Mouse (Mus musculus) embryo, embryonic 9.5 days (tissue): ENCODE measurements at regions not wholly inside any gene's neighbourhood (a gene's known extent, or its start where the extent isn't known, plus 50 kb on each side); places are given as distances from the start of the nearest gene placed in this dataset.

Experiments
- DNase-seq: peaks from one replicate; pipeline ENCODE4 v3.0.0-alpha.2; 2017; ENCODE audit errors: extremely low spot score

DNA sequence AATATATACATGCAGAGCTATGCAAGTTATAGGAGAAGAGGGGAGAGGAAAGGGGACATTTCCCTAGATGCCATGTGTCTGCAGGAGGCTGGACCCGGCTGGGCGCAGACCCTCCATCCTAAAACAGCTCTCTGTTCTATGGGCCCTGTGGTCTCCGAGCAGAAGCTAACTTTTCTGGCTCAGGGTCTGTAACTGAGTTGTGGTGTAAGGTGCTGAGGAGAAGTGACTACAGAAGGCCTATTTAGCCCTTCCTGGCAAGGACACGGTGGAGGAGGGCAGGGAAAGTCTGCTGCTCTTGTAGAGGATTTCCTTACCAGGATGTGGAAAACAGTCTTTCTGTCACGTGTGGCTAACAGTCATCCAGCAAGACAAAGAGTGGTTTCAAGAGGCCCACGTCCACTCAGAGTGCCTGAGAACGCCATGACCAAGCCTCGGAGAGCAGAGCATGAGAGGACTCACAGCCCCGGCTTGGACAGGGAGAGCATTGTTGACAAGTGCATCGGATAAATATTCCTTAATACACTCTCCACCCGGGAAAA, 216.2 kb downstream of the Setd4 start:
- no peak for DNase-seq

DNA sequence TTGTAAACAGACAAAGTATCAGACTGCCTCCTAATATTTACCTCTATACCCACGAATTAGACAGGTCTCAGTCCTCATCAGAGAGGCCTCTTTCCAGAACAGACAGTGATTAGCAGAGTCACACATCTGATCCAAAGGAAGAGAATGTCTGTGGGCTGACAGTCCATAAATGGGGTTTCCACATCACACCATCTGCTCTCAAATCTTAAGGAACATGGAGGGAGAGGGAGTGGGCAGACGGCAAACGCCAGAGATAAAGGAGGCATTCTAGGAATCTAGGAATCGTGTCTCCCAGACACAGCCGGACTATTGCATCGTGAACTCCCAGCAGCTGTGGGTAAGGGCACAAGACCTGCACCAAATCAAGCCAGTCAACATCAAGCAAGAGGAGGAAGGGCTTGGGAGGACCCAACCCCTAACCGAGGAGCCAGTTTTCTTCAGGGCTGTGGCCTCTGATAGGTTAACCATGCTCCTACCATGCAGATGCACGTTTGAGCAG, 219.8 kb downstream of the Setd4 start:
- DNase-seq, result no peak

DNA sequence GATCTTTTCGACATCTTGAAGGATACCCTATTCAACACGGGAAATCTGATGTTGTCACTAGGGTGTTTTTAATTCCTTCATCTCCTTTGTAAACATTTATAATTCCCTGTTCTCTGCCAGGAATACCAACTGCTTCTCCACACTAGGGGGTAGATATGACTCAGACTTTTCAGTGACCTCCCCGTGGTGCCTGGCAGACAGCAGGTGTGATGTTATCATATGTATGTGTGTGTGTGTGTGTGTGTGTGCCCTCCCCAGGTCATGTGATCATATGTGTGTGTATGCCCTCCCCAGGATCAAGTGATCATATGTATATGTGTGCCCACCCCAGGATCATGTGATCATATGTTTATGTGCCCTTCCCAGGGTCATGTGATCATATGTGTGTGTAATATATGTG, 220.9 kb downstream of the Setd4 start:
- no peak for DNase-seq

DNA sequence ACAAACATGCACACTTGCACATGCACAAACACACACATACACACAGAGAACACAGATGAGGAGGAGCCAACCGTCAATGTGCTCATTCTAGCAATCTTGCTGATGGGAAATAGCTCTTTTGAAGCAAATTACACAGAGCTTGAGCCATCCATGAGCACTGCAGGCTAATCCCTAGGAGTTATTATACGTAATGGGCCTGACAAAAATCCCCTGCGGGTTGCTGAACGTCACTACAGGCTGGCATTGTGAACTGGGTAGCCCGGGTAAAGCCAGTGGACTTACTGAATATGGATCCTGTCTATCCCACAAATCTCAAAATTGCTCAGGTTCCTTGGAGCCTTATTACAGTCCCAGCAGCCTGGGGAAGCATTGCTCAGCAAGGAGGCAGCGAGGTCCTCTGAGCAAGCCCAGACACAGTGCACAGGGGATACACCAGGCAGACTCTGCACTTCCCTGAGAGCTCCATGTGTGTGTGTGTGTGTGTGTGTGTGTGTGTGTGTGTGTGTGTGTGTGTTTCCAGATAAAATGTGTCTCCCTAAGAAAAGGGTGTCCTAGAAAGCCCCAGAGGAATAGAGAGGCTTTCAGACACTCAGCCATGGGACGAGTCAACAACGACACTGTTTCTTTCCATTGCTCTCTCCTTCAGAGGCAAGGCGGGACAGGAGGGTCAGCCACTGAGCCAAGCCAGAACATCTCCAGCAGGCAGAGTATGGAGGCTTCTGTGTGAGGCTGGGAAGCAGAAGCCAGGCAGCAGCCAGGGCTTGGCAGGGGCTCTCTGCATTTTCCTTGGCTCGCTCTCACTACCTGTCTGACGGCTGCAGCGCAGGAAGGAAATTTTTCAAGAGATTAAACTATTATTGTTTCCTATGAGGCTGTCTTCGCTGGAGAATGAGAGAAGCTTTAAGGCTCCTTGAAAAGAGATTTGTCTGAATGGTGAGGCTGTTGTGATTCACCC, 222.9 kb downstream of the Setd4 start:
- no peak for DNase-seq

DNA sequence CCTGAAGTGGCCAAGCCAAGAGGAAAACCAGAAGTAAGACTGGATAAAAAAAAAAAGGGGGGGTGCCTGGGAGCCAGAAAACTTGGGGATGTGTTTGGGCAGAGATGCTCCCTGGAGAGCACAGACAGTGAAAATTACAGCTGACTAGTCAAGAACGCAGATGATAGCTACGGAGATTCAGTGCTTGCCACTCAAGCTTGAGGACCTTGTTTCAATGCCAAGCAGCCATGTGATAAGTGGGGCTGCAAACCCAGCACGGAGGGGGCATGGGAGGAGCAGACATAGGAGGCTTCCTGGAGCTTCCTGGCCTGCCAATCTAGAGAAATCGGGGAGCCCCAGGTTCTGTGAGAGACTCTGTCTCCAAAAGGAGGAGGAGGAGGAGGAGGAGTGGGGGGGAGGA, 223.7 kb downstream of the Setd4 start:
- DNase-seq, result no peak

DNA sequence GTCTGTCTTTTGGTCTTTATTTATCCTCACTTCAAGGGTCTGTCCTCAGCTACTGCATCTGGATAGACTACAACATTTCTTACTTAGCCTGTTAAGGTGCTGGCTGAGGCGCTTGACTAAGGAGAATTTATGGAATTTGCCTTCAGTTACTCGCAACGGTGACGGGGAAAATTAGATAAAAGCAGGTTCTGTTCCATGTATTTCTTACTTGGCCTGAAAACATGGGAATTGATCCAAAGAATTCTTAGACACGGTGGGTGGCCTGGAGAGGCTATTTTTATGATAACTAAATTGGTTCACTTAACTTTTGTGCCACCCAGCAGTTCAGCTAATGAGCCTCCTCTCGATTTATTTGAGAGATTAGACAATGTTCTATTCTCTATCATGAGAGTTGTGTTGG, 224.3 kb downstream of the Setd4 start:
- DNase-seq, result no peak

DNA sequence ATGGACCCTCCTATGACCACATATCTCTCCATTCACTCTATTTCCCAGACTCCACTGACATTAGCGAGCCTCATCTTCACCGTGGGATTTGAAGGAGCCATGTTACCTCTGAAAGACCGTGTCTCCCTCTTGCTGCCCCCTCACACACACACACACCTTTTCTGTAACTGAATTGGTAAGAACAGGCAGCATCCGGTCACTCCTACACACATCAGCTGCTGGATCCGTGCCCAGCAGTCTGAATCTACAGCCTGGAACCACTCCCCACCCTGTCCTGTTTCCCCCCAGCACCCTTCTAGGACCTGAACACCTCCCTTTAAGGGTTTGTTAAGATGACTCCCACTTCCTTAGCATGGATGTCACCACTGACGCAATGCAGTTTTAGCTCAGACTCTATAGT, 229.2 kb downstream of the Setd4 start:
- DNase-seq, result no peak

DNA sequence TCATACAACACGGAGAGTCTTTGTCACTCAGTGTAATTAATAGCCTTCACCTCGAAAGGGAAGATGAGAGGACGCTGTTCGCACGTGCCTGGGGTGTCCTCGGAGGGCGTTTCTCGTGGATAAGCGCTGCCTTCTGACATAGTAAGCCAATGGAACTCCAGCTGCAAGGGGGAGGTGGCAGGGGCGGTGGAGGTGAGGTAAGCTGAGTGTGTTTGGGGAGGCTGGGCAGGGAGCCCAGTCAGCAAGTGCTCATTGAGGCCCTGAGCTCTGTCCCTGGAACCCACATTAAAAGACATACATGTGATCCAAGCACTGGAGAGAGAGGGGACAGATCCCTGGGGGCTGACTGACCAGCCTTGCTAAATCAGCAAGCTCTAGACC, 234.1 kb downstream of the Setd4 start:
- no peak for DNase-seq

DNA sequence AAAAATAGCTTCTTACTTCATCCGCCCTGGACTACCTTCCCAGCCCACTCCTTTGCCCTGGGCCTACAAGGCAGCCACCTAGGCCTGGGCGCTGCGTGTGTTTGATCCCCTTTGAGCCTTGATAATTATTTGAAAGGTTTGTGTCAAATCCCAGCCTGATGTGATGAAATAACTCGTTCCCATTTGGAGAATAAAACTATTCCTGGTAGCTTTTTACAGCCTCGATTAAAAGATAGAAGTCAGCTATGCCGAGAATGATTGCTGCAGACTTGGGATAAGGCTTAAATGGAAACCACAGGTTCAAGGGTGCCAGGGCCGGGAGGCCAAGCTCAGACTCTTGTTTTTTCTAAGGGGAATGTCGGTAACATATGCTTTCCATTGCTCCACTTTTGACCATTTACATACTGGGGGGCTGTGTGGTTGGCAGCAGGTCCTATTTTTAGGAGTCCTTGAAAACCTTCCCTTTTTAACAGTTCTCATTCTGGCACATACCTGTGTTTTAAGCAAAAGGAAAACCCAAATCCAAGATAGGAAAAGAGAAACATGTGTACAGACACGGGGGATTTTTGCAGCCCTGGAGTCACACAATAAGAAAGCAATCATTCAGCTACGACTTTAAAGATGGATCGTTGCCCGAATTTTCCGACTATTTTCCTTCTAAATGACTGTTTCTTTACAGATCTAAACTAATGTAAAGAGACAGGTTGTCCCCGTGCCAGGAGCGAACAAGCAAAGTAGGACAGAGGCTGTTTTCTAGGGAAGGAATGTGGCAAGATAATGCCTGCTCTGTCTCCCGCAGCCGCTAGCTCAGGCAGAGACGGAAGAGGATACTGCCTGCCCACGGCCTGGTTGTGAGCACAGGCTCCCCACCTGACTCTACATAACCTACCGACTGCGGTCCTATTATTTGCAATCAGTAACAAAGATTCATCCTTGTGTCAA, 234.8 kb downstream of the Setd4 start:
- DNase-seq, result no peak

DNA sequence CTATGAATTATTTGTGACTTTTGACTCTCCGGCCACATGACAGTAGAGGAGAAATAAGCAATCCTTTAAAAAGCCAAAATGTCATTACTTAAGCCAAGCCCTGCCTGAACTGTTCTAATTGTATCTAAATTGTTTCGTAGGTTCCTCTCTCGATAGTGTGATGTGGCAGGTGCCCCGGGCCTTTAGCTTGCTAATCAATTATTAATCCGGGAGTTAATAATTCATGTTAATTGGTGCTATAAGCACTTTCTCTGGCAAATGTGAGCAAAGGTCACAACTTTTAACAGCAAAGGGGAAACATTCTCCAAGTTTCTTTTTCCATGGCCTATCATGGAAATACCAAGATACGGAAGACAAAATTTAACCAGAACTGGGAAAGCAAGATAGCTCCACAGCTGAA, 235.9 kb downstream of the Setd4 start:
- no peak for DNase-seq

DNA sequence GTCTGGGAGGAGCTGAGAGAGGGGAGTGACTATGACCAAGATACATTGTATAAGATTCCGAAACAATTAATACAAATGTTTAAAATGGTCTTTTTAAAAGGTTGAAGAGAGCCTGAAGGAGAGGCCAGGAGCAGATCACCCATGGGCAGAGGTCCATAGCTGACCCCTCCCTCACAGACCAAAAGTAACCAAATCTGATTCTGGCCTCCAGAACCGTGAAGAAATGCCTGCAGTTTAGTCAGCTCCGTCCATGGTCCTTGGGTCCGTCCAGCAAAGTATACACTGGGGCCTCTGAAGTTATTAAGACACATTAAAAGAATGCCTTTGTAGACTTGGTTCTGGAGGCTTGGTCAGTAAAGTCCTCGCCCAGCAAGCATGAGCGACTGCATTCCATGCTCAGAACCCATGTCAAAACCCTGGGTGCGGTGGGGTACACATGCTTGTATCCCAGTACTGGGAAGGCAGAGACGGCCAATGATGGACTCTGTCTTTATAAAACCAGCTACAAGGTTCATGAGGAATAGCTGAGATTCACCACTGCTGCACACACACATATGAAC, 236.5 kb downstream of the Setd4 start:
- DNase-seq, result no peak

DNA sequence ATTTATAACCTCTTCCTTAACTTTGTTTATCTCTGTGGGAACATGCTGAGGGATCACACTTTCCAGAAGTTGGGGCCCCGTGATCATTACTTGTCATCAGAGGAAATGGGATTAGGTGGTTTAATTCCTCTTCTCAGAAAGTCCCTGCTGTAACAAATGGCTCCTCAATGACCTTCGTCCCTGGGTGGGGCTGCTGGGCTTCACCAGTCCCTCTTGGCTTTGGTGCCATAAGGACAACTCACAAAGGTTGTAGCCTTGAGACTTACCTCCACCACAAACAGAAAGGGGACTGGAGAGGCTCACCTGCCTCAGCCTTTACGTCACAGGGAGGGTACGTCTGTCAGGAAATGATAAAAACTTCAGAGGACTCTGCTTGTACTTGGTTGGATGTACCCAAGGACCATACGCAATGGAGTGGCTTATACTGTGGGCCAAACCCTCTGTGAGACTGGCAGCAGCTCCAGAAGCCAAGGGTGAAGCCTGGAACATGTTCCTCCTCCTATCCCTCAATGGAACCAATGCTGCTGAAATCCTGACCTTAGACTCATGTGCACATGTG, 237.4 kb downstream of the Setd4 start:
- no peak for DNase-seq

DNA sequence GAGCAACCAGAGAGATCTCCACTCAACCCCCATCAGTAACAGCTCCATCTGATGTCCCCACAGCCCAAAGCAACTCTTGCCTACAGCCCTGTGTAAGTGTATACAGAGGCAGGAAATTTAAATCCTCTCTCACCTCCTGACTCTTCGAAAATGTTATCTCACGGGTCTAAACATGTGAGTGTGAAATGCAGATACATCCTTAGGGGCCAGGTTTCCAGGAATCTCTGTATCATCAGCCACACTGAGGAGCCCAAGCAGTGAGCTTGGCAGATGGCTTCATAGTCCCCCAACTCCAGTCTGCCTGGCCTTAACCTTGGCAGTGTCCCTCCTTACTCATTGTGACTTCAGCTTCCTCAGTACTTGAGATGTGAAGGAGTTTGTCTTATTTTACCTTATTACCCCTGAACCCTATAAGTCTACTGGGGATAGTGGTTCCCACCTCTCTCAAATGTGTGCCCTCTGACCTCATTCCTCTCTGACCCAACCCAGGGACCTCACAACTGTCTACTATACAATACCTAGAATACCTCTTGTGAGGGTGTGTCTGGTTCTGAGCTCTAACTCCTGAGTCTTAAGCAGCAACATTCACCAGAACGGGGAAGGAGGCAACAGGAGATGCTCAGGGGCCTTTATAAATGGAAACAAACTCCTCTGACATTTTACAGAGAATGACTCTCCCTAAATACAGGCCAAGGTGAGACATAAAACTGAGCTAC, 238.5 kb downstream of the Setd4 start:
- no peak for DNase-seq

DNA sequence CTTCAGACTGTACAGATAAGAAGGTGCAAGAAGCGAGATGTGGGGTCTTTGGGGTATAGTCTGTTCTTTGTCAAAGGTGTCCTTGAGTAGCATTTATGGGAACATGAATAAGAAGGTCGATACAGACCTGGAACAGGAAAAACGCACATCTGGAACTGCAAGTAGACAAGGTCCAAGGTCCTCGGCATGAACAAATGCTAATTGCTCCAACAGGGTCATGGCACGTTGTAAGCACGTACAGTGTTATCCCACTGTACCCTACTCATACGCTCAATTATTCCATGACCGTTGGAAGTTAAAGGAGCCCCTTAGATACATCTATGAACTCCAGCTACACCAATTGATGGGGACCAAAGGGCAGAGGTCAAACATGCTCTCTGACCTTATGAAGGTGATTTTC, 244.1 kb downstream of the Setd4 start:
- no peak for DNase-seq

DNA sequence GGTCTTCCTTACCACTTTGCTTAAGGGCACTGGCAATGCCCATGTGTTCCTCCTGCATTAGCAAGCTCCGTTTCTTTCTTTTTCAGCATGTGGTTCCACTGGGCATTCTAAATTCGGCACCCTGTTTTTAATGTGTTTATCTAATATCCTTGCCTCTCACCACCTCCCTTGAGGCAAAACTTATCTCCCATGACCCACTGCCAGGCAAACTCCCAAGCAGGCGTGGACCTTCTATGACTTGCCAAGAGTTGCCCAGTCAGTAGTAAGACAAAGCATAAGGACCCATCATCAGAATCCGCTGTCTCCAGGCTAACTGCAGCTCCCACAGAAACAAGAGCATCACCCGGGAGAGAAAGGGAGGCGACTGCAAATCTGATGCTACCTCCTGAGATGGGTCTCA, 245.2 kb downstream of the Setd4 start:
- DNase-seq, result no peak

DNA sequence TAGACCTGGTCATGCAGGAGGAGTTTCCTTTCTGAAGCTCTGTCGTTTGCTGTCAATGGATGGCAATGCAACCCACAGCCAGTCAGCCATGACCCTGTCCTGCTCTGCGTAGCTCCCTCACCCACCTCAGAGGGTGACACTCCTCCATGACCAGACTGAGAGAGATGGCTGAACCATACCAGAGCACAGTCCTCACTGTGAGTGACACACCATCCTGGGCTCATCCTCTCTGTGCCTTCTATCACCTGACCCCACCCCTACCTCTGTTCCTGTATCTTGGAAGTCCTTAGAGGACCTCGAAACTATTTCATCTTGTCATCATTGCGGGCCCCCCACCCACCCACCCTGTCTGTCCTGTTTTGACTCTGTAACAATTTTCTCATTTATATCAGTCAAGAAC, 245.7 kb downstream of the Setd4 start:
- DNase-seq, result no peak

DNA sequence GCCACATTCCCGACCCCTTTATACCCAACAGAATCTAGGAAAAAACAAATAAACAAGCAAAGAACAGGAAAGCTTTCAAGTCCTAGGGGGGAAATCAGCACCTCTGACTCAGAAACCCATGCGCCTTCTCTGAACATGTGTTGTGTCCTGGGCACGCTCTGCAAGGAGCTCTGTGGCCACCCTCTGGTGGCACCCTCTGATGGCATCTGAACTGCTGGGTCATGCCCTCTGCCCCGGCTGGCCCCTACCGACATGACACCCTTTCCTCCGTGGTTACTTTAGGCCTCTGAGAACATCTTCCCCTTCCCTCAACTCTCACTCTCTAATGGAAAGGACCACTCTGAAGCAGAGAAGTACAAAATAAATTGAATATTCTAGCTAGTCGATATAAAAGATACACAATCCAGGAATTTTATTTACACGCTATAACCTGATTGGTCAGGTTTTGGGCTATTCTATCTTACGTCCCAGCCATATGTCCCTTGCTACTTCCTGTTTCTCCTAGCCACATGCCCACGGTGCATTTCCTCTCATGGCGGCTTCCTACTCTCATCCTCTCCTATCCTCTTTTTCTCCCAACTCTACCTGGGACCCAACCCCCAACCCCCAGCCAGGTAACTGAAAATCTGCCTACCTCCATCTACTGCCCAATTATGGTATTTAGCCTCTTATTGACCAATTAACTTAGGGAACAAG, 248.5 kb downstream of the Setd4 start:
- no peak for DNase-seq

DNA sequence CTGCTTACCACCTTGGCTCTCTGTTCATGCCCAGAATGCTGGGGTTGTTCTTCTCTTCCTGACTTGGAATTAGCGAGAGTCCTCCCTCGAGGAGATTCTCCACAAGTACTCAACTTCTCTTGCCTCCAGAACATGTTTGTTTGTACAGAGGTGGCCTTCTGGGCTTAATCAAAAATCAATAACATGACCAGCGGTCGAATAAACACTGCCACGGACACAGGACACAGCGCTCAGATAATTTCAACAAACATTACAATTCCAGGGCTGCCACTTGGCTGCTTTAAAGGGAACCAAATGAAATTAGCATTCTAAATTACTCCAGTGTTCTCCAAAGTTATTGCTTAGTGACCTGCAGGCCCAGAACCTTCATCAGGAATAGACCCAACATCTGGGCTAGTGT, 249.9 kb downstream of the Setd4 start:
- DNase-seq, result no peak

DNA sequence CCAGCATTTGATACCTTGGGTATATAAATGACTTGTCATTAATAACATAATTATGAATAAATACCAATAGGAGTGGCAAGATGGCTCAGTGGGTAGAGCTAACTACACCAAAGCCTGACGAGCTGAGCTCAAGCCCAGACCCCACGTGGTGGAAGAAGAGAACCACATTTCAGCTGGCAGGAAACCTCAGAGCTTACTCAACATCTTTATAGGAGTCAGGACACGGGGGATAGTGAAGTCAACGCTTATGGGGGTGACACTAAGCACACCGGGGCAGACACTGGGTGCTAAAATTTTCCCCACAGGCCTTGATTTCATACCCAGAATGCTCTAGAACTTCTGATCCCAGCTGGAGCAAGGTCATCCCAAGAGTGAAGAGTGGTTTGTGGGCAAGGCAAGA, 259.3 kb downstream of the Setd4 start:
- no peak for DNase-seq

DNA sequence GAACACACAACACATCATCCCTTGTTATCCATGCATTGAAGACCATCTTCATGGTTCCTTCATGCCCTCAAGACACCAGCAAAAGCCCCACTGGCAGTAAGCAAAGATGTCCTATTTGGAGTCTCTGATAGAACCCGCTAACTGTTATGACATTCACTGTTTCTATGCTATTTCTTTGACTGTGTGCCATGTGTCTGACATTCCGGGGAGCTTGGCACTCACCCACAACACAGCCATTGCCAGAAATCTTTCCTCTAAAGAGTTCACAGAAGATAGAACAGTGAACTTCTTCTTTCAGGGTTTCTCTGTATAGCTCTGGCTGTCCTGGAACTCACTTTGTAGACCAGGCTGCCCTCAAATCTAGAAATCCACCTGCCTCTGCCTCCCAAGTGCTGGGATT, 261.2 kb downstream of the Setd4 start:
- DNase-seq, result no peak
